Mouse (Mus musculus): Measurements from ENCODE around the gene Creb5. TPM values are rescaled to one million over a fixed set of nuclear protein-coding genes. Genes with fewer than 3 reads are reported as not detected.

Creb5 gene
- polyA plus RNA-seq, 1 experiment from 2014 or later: 25.4 TPM

GRCm38 (mm10) chr6:53517371-53517945 is 230.4 kb downstream of the Creb5 start:
- Histone ChIP-seq H3K27ac (ENCODE audit: low read length) (no peak overlapping the region), H3K4me1 (ENCODE audit: control insufficient read depth, insufficient read depth, low read length) (peaks cover 5% of the 10 kb centered on the region; the same call in 1 of the 2 replicates), H3K27me3 (ENCODE audit: control insufficient read depth, insufficient read depth, low read length) (no peaks in the 10 kb centered on the region), H3K36me3 (ENCODE audit: control insufficient read depth, insufficient read depth) (no peaks in the 10 kb centered on the region), H3K4me2 (ENCODE audit: low read depth, low read length) (no peak overlapping the region), H3K9ac (ENCODE audit: low read length) (no peak overlapping the region), H3K4me3 (ENCODE audit: low read length) (no peak overlapping the region), H3K9me3 (replicated peaks; ENCODE audit: control insufficient read depth, low read length) (no peaks in the 10 kb centered on the region)
- no peak for ATAC-seq (replicated peaks; ENCODE audit: extremely low read depth, insufficient read depth, low FRiP score)
- 50% methylated on average over 5 of the region's 5 CpGs for WGBS

- Histone ChIP-seq H3K27me3 (ENCODE audit: control insufficient read depth, insufficient read depth, low read length) (no peaks in the 10 kb centered on the region), H3K4me1 (ENCODE audit: control insufficient read depth, insufficient read depth, low read length) (no peaks in the 10 kb centered on the region; the same call in 1 of the 2 replicates), H3K9me3 (replicated peaks; ENCODE audit: control insufficient read depth, low read length) (0 out of 2 replicates have a peak, but pooled peaks cover 2% of the 10 kb centered on the region), H3K27ac (ENCODE audit: low read length) (no peak overlapping the region), H3K9ac (ENCODE audit: low read length) (no peak overlapping the region), H3K4me3 (ENCODE audit: low read length) (no peak overlapping the region), H3K4me2 (ENCODE audit: low read depth, low read length) (no peak overlapping the region), H3K36me3 (ENCODE audit: control insufficient read depth, insufficient read depth) (no peaks in the 10 kb centered on the region)
- no peak for ATAC-seq (replicated peaks; ENCODE audit: extremely low read depth, insufficient read depth, low FRiP score)
- WGBS: 79% methylated on average over 13 of the region's 13 CpGs
These were observed 236.8 kb downstream of the Creb5 start for GRCm38 (mm10) chr6:53523743-53524497.

GRCm38 (mm10) chr6:53526460-53526859 is 239.4 kb downstream of the Creb5 start:
- no peaks in the 10 kb centered on the region for H3K27me3 ChIP-seq (ENCODE audit: control insufficient read depth, insufficient read depth, low read length)
- no peak overlapping the region for H3K27ac ChIP-seq (ENCODE audit: low read length)
- no peaks in the 10 kb centered on the region for H3K36me3 ChIP-seq (ENCODE audit: control insufficient read depth, insufficient read depth)
- no peak overlapping the region for H3K4me2 ChIP-seq (ENCODE audit: low read depth, low read length)
- no peak overlapping the region for H3K9ac ChIP-seq (ENCODE audit: low read length)
- no peak overlapping the region for H3K4me3 ChIP-seq (ENCODE audit: low read length)
- 0 out of 2 replicates have a peak, but pooled peaks cover 2% of the 10 kb centered on the region for H3K9me3 ChIP-seq (replicated peaks; ENCODE audit: control insufficient read depth, low read length)
- no peak for ATAC-seq (replicated peaks; ENCODE audit: extremely low read depth, insufficient read depth, low FRiP score)
- no peaks in the 10 kb centered on the region; the same call in 1 of the 2 replicates for H3K4me1 ChIP-seq (ENCODE audit: control insufficient read depth, insufficient read depth, low read length)
- 100% methylated on average over 1 of the region's 1 CpGs for WGBS

- Histone ChIP-seq H3K9ac (ENCODE audit: low read length) (no peak overlapping the region), H3K4me2 (ENCODE audit: low read depth, low read length) (no peak overlapping the region), H3K4me1 (ENCODE audit: control insufficient read depth, insufficient read depth, low read length) (no peaks in the 10 kb centered on the region), H3K27me3 (ENCODE audit: control insufficient read depth, insufficient read depth, low read length) (no peaks in the 10 kb centered on the region), H3K9me3 (replicated peaks; ENCODE audit: control insufficient read depth, low read length) (0 out of 2 replicates have a peak, but pooled peaks cover 2% of the 10 kb centered on the region), H3K4me3 (ENCODE audit: low read length) (no peak overlapping the region), H3K36me3 (ENCODE audit: control insufficient read depth, insufficient read depth) (no peaks in the 10 kb centered on the region; the same call in 1 of the 2 replicates), H3K27ac (ENCODE audit: low read length) (no peak overlapping the region)
- ATAC-seq (replicated peaks; ENCODE audit: extremely low read depth, insufficient read depth, low FRiP score): no peak
- WGBS: 87% methylated on average over 8 of the region's 8 CpGs
These were observed 243.7 kb downstream of the Creb5 start for GRCm38 (mm10) chr6:53530742-53531141.

- no peak overlapping the region for H3K4me3 ChIP-seq (ENCODE audit: low read length)
These were observed 244.4 kb downstream of the Creb5 start for GRCm38 (mm10) chr6:53531461-53531860.

GRCm38 (mm10) chr6:53537530-53537929 is 250.5 kb downstream of the Creb5 start:
- H3K4me1 ChIP-seq (ENCODE audit: control insufficient read depth, insufficient read depth, low read length): peaks cover 7% of the 10 kb centered on the region
- no peaks in the 10 kb centered on the region for H3K9me3 ChIP-seq (replicated peaks; ENCODE audit: control insufficient read depth, low read length)
- no peaks in the 10 kb centered on the region for H3K36me3 ChIP-seq (ENCODE audit: control insufficient read depth, insufficient read depth)
- 74% methylated on average over 4 of the region's 4 CpGs for whole genome bisulfite sequencing
- no peaks in the 10 kb centered on the region for H3K27me3 ChIP-seq (ENCODE audit: control insufficient read depth, insufficient read depth, low read length)
- no peak overlapping the region for H3K9ac ChIP-seq (ENCODE audit: low read length)
- peak overlapping the region; percentile 70 for H3K27ac ChIP-seq (ENCODE audit: low read length)
- no peak overlapping the region for H3K4me3 ChIP-seq (ENCODE audit: low read length)
- no peak for ATAC-seq (replicated peaks; ENCODE audit: extremely low read depth, insufficient read depth, low FRiP score)
- H3K4me2 ChIP-seq (ENCODE audit: low read depth, low read length): peak overlapping the region; percentile 4; the same call in 1 of the 2 replicates

More at GRCm38 (mm10) chr6:53531461-53531860, 244.4 kb downstream of the Creb5 start:
- Histone ChIP-seq H3K27me3 (ENCODE audit: control insufficient read depth, insufficient read depth, low read length) (no peaks in the 10 kb centered on the region), H3K9ac (ENCODE audit: low read length) (no peak overlapping the region), H3K36me3 (ENCODE audit: control insufficient read depth, insufficient read depth) (no peaks in the 10 kb centered on the region; the same call in 1 of the 2 replicates), H3K9me3 (replicated peaks; ENCODE audit: control insufficient read depth, low read length) (0 out of 2 replicates have a peak, but pooled peaks cover 1% of the 10 kb centered on the region), H3K4me1 (ENCODE audit: control insufficient read depth, insufficient read depth, low read length) (no peaks in the 10 kb centered on the region), H3K4me2 (ENCODE audit: low read depth, low read length) (no peak overlapping the region), H3K27ac (ENCODE audit: low read length) (no peak overlapping the region)
- 79% methylated on average over 4 of the region's 4 CpGs for WGBS
- no peak for ATAC-seq (replicated peaks; ENCODE audit: extremely low read depth, insufficient read depth, low FRiP score)

GRCm38 (mm10) chr6:53541798-53542197 is 254.7 kb downstream of the Creb5 start:
- Histone ChIP-seq H3K9ac (ENCODE audit: low read length) (no peak overlapping the region), H3K9me3 (replicated peaks; ENCODE audit: control insufficient read depth, low read length) (no peaks in the 10 kb centered on the region), H3K36me3 (ENCODE audit: control insufficient read depth, insufficient read depth) (no peaks in the 10 kb centered on the region), H3K4me2 (ENCODE audit: low read depth, low read length) (no peak overlapping the region), H3K27me3 (ENCODE audit: control insufficient read depth, insufficient read depth, low read length) (no peaks in the 10 kb centered on the region), H3K4me3 (ENCODE audit: low read length) (no peak overlapping the region), H3K4me1 (ENCODE audit: control insufficient read depth, insufficient read depth, low read length) (peaks cover 10% of the 10 kb centered on the region), H3K27ac (ENCODE audit: low read length) (no peak overlapping the region)
- ATAC-seq (replicated peaks; ENCODE audit: extremely low read depth, insufficient read depth, low FRiP score): 0 out of 2 replicates have a peak, but pooled peaks have one; percentile 41
- WGBS: 58% methylated on average over 5 of the region's 5 CpGs

- H3K27ac ChIP-seq (ENCODE audit: low read length): no peak overlapping the region
- H3K9ac ChIP-seq (ENCODE audit: low read length): no peak overlapping the region
- no peak for ATAC-seq (replicated peaks; ENCODE audit: extremely low read depth, insufficient read depth, low FRiP score)
- no peaks in the 10 kb centered on the region for H3K9me3 ChIP-seq (replicated peaks; ENCODE audit: control insufficient read depth, low read length)
- no peaks in the 10 kb centered on the region for H3K27me3 ChIP-seq (ENCODE audit: control insufficient read depth, insufficient read depth, low read length)
- peaks cover 16% of the 10 kb centered on the region for H3K4me1 ChIP-seq (ENCODE audit: control insufficient read depth, insufficient read depth, low read length)
- WGBS: 6% methylated on average over 2 of the region's 2 CpGs
- no peaks in the 10 kb centered on the region for H3K36me3 ChIP-seq (ENCODE audit: control insufficient read depth, insufficient read depth)
- no peak overlapping the region for H3K4me2 ChIP-seq (ENCODE audit: low read depth, low read length)
- no peak overlapping the region for H3K4me3 ChIP-seq (ENCODE audit: low read length)
These were observed 258.4 kb downstream of the Creb5 start for GRCm38 (mm10) chr6:53545483-53545900.

GRCm38 (mm10) chr6:53545989-53546388 is 258.9 kb downstream of the Creb5 start:
- Histone ChIP-seq H3K27me3 (ENCODE audit: control insufficient read depth, insufficient read depth, low read length) (no peaks in the 10 kb centered on the region), H3K9ac (ENCODE audit: low read length) (no peak overlapping the region), H3K9me3 (replicated peaks; ENCODE audit: control insufficient read depth, low read length) (no peaks in the 10 kb centered on the region), H3K4me3 (ENCODE audit: low read length) (no peak overlapping the region), H3K36me3 (ENCODE audit: control insufficient read depth, insufficient read depth) (no peaks in the 10 kb centered on the region), H3K4me2 (ENCODE audit: low read depth, low read length) (no peak overlapping the region), H3K27ac (ENCODE audit: low read length) (no peak overlapping the region), H3K4me1 (ENCODE audit: control insufficient read depth, insufficient read depth, low read length) (peaks cover 16% of the 10 kb centered on the region)
- 47% methylated on average over 5 of the region's 5 CpGs for WGBS
- no peak for ATAC-seq (replicated peaks; ENCODE audit: extremely low read depth, insufficient read depth, low FRiP score)

All from heart, embryonic 16.5 days (tissue).